Mouse (Mus musculus) ES-E14 (cell line): ENCODE data around the gene Slc9a7. TPM values are rescaled to one million over a fixed set of nuclear protein-coding genes. Genes with fewer than 3 reads are reported as not detected.

ENCODE experiments used
- DNase-seq: peaks from one replicate; pipeline ENCODE4 v3.0.0-alpha.2; 2013; ENCODE audit warnings: low read depth, low spot score
- H3K27ac ChIP-seq: 2 replicates; pipeline ENCODE4 v1.5.1; 2012; ENCODE audit warnings: low read depth, mild to moderate bottlenecking, low read length, moderate library complexity, mixed read lengths; ENCODE audit not compliant: poor library complexity, insufficient read depth, severe bottlenecking
- H3K36me3 ChIP-seq: 2 replicates; pipeline ENCODE4 v1.6.1; 2012; ENCODE audit warnings: mild to moderate bottlenecking, low read length, moderate library complexity, mixed read lengths; ENCODE audit not compliant: control insufficient read depth, poor library complexity, insufficient read depth, severe bottlenecking
- H3K4me1 ChIP-seq, 2 experiments: fragments of 150-350 bp in 1 of 2; sonication (generic) in 1 of 2; 2 replicates each; pipeline ENCODE4 v1.6.1; 2012; ENCODE audit warnings: low read length in 2 of 2, mild to moderate bottlenecking in 1 of 2, mixed read lengths in 1 of 2; ENCODE audit not compliant: control insufficient read depth in 2 of 2, insufficient read depth in 2 of 2, poor library complexity in 1 of 2
- H3K4me3 ChIP-seq, 2 experiments: fragments of 150-350 bp in 1 of 2; sonication (generic) in 1 of 2; 2 replicates each; pipeline ENCODE4 v1.5.1; 2012; ENCODE audit warnings: low read length in 2 of 2, low read depth in 1 of 2, mild to moderate bottlenecking in 1 of 2, mixed read lengths in 1 of 2; ENCODE audit not compliant: insufficient read depth in 1 of 2, poor library complexity in 1 of 2, severe bottlenecking in 1 of 2
- H3K9ac ChIP-seq: 2 replicates; pipeline ENCODE4 v1.6.1; 2012; ENCODE audit warnings: low read depth, mild to moderate bottlenecking, low read length, mixed read lengths; ENCODE audit not compliant: poor library complexity, insufficient read depth, severe bottlenecking
- H3K9me3 ChIP-seq: fragments of 150-350 bp; sonication (generic); 2 replicates; pipeline ENCODE4 v1.6.1; 2012; ENCODE audit warnings: low read depth, mild to moderate bottlenecking, low read length; ENCODE audit not compliant: control insufficient read depth, insufficient read depth
- CHD2 ChIP-seq: IDR thresholded peaks from 2 replicates; pipeline ENCODE4 v1.6.1; 2014; ENCODE audit warnings: mild to moderate bottlenecking, low read depth, low read length, inconsistent platforms
- HCFC1 ChIP-seq: IDR thresholded peaks from 2 replicates; pipeline ENCODE4 v1.6.1; 2012; ENCODE audit warnings: low read length, inconsistent platforms, borderline replicate concordance; ENCODE audit not compliant: insufficient read depth
- MAFK ChIP-seq: IDR thresholded peaks from 2 replicates; pipeline ENCODE4 v1.6.1; 2014; ENCODE audit warnings: mild to moderate bottlenecking, low read depth, low read length, inconsistent platforms; ENCODE audit not compliant: insufficient read depth
- ZC3H11A ChIP-seq: IDR thresholded peaks from 2 replicates; pipeline ENCODE4 v1.6.1; 2012; ENCODE audit warnings: low read depth, mild to moderate bottlenecking, inconsistent platforms, low read length, borderline replicate concordance
- ZNF384 ChIP-seq: IDR thresholded peaks from 2 replicates; pipeline ENCODE4 v1.6.1; 2012; ENCODE audit warnings: low read depth, low read length, inconsistent platforms
- in situ Hi-C, 2 experiments: fragments of 600-800 bp; cut with MboI; formaldehyde crosslinking; loops; one replicate each; pipeline ENCODE4 v1.15.1; 2025; ENCODE audit warnings: low sequenced_read_pairs in 2 of 2, inconsistent platforms in 1 of 2; ENCODE audit not compliant: unreplicated experiment in 2 of 2
- total RNA-seq: library from RNA; depleted of rRNA; stranded (reverse); fragments of 300-350 nt; gene quantifications from 2 replicates; pipeline ENCODE4 v1.2.3, GENCODE M21; 2012

Slc9a7 gene
- total RNA-seq, 1 experiment = 2.0 TPM

DNA sequence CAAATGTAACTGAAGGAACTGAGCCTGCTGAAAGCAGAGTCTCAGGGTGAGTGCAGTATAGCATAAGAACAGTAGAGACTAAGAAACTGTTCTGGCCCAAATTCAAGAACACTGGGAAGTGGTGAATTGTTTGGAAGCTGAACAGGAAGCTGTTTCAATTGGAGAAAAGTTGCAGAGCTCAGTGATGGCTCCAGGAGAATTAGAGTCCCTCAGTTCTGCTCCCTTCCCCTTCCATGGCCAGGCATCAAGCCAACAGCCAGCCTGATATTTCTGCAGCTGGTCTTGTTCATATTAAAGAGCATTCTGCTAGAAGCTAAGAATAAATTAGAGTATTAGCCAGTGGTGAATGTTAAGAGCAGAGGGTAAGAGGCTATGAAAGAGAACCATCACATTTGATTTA is 225.0 kb downstream of the Slc9a7 start:
- H3K27ac ChIP-seq = no peak overlapping the region
- in situ Hi-C loops = no loop called here

DNA sequence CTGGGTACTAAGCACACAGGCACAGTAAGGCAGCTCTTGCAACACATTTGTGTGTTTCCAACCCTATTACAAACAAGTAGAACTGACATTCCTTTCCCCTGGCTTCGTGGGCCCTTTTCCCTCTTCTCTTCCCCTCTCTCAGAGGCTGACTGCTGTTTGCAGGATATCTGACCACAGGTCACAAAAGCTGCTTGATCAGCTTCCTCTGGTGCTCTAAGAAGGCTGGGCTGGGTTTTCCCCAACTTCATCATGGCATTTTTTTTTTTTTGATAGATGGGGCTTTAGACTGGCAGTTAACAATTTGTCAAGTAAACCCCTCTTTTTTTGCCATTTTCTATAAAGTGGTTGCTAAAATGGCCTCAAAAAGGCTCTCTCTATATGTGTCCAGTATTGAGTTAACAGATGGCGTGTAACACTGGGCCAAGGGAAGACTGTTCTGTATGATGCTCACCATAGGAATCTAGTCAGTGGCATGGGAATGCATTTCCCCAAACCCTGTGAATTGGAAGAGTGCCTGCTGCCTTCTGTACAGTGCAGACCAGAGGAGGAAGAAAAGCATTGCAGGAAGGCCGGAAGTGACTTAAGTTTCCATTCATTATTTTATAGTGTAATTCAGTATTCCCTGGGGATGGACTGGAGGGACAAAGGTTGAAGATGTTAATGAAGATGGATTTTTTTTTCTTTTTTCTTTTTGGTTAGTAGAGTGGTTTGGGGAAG is 229.7 kb downstream of the Slc9a7 start:
- in situ Hi-C loops = no loop called here
- Histone ChIP-seq H3K4me3 (no peak overlapping the region), H3K4me1 (no peaks in the 10 kb centered on the region), H3K27ac (no peak overlapping the region), H3K36me3 (no peaks in the 10 kb centered on the region), H3K9me3 (no peaks in the 10 kb centered on the region), H3K9ac (no peak overlapping the region)
- TF ChIP-seq ZC3H11A = no peak
- no peak for TF ChIP-seq MAFK
- TF ChIP-seq ZNF384 = no peak
- no peak for TF ChIP-seq CHD2
- no peak for TF ChIP-seq HCFC1
- DNase-seq = no peak

More for the DNA sequence above, 225.0 kb downstream of the Slc9a7 start:
- Histone ChIP-seq H3K9me3 (no peaks in the 10 kb centered on the region), H3K9ac (no peak overlapping the region), H3K4me1 (no peaks in the 10 kb centered on the region), H3K36me3 (no peaks in the 10 kb centered on the region), H3K4me3 (no peak overlapping the region)
- DNase-seq = no peak
- no peak for TF ChIP-seq CHD2
- no peak for TF ChIP-seq HCFC1
- TF ChIP-seq MAFK = no peak
- TF ChIP-seq ZC3H11A = no peak
- TF ChIP-seq ZNF384 = no peak

DNA sequence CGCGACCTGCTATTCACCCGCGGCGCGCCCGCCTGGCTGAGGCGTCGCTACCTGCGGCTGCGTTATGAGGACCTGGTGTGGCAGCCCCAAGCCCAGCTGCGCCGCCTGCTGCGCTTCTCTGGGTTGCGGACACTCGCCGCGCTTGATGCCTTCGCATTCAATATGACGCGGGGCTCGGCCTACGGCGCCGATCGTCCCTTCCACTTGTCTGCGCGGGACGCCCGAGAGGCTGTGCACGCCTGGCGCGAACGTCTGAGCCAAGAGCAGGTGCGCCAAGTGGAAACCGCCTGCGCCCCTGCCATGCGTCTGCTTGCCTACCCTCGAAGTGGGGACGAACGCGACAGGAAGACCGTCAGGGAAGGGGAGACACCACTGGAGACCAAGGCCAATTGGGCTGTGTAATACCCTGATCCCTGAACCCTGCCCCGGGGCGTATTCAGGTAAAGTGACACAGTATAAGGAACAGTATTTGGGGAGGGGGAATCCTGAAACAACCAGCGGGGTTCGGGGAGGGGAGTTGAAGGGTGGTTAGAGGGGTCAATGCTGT is 230.8 kb downstream of the Slc9a7 start:
- TF ChIP-seq CHD2 = no peak
- TF ChIP-seq HCFC1 = no peak
- TF ChIP-seq ZNF384 = no peak
- TF ChIP-seq MAFK = no peak
- no peak for TF ChIP-seq ZC3H11A
- Histone ChIP-seq H3K36me3 (no peaks in the 10 kb centered on the region), H3K4me3 (peak overlapping the region; percentile 69 to 77), H3K9me3 (no peaks in the 10 kb centered on the region), H3K9ac (0 out of 2 replicates have a peak overlapping the region, but pooled peaks have one; percentile 15), H3K27ac (no peak overlapping the region), H3K4me1 (no peaks in the 10 kb centered on the region)
- in situ Hi-C loops = no loop called here
- no peak for DNase-seq

DNA sequence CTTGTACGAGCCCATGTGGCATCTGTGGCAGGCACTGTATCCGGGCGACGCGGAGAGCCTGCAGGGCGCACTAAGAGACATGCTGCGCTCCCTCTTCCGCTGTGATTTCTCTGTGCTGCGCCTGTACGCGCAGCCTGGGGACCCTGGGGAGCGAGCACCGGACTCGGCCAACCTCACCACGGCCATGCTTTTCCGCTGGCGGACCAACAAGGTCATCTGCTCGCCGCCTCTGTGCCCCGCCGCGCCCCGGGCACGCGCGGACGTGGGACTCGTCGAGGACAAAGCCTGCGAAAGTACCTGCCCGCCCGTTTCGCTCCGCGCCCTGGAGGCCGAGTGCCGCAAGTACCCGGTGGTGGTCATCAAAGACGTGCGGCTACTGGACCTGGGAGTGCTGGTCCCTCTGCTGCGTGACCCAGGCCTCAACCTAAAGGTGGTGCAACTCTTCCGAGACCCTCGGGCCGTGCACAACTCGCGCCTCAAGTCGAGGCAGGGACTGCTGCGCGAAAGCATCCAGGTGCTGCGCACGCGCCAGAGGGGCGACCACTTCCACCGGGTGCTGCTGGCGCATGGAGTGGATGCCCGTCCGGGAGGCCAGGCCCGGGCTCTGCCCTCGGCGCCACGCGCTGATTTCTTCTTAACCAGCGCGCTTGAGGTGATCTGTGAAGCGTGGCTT is 231.4 kb downstream of the Slc9a7 start:
- 0 out of 2 replicates have a peak overlapping the region, but pooled peaks have one; percentile 15 for H3K9ac ChIP-seq
- no peaks in the 10 kb centered on the region for H3K36me3 ChIP-seq
- H3K27ac ChIP-seq = no peak overlapping the region
- in situ Hi-C loops = no loop called here
- no peak for DNase-seq
- H3K4me3 ChIP-seq = peak overlapping the region; percentile 69 to 77
- no peaks in the 10 kb centered on the region for H3K4me1 ChIP-seq
- TF ChIP-seq CHD2 = no peak
- no peak for TF ChIP-seq ZNF384
- no peak for TF ChIP-seq MAFK
- no peak for TF ChIP-seq HCFC1
- no peak for TF ChIP-seq ZC3H11A
- no peaks in the 10 kb centered on the region for H3K9me3 ChIP-seq
